Mouse (Mus musculus): ENCODE data around the gene Itga9. TPM values are rescaled to one million over a fixed set of nuclear protein-coding genes. Genes with fewer than 3 reads are reported as not detected.

The Itga9 gene
- total RNA-seq (2023): 1.2 to 3.0 TPM (median 1.6 TPM) in 4 replicates

DNA sequence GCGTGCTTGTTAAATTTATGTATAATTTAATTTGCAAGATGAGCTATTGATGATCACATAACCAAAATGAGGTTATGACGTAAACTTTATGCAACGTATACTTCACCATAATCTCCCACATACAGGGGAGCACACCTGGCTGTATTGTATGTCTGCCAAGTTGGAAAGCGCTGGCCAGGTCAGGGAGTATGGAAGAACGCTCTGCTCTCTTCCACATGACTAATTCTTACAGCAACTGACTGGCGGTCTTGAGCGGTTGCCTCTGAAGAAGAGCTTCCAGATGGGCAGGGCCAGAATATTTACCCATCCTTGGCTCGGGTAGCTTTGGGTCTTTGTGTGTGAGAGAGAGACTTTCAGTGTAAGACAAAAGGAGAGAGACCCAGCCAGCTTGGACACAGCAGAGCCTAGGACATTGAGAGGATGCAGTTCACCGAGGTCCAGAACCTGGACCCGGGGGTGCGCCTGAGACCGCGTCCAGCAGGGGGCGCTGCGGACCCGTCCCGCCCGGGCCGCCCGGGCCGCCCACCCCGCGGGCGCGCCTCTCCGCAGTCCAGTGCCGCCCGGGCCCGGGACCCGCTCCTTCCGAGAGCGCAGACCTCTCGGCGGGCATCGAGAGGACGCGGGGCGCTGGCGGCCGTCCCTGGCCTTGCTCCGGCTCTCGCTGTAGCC lies at the start of gene Itga9:
Itga9 (plus strand) TSS at position 543 of the 669 bp plus-strand sequence.

DNA sequence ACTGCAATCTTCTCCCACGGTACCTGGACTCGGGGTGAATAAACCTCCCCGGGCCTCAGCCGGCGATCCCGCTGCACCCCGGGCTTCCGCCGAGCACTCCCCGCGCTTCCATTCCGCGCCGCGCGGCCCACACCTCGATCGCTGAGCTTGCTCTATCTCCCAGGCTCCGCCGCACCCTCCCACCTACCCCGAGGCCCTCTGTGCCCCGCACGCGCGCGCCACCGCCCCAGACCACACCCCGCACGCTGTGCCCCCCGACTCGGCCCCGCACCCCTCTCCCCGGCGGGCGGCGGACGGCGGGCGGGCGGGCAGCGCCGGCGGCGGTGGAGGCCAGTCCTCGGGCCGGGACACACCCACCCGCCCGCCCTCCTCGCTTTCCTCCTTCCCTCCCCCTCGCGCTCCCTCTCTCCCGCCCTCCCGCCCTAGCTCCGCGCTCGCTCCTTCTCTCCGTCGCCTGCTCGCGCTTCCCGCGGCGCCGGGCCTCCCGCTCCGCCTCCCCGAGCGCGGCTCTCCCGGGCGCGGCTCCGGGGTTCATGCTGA lies 319.7 kb downstream of the Itga9 start, which contains the start of gene Ctdspl:
Ctdspl (plus strand) TSS at position 343 of the 540 bp plus-strand sequence.

Other genes with a start within 250 kb of the Itga9 start
- gene Eomes, start 128.5 kb upstream of the Itga9 start, total RNA-seq (2023): 0.77 to 1.1 TPM (median 1.0 TPM) in 4 replicates
- 97.1 to 108 TPM (median 101 TPM) in 4 replicates for gene Golga4, start 100.4 kb upstream of the Itga9 start, total RNA-seq (2023)

Data from B cell, adult 62 days (primary cell).